Mouse (Mus musculus) liver, embryonic 13.5 days (tissue): ENCODE data around the gene Bik. TPM values are rescaled to one million over a fixed set of nuclear protein-coding genes. Genes with fewer than 3 reads are reported as not detected.

Experiments used
- ATAC-seq: fragments of 200-750 bp; cut with Nextera tagmentation; 2 replicates; pipeline ENCODE4 v1.8.0; 2017; ENCODE audit warnings: low read depth, mild to moderate bottlenecking, moderate number of reproducible peaks, moderate library complexity
- DNase-seq: peaks from one replicate; pipeline ENCODE4 v3.0.0; 2022
- H3K27ac ChIP-seq: fragments of 300-500 bp; sonication (generic); 2 replicates; pipeline ENCODE4 v1.5.1; 2015; ENCODE audit warnings: moderate library complexity, mild to moderate bottlenecking, inconsistent platforms
- H3K27me3 ChIP-seq: fragments of 300-500 bp; sonication (generic); 2 replicates; pipeline ENCODE4 v1.6.1; 2015; ENCODE audit warnings: mild to moderate bottlenecking, inconsistent platforms
- H3K36me3 ChIP-seq: fragments of 300-500 bp; sonication (generic); 2 replicates; pipeline ENCODE4 v1.6.1; 2015; ENCODE audit warnings: mild to moderate bottlenecking, inconsistent platforms
- H3K4me1 ChIP-seq: fragments of 300-500 bp; sonication (generic); replicated peaks from 2 replicates; pipeline ENCODE4 v1.6.1; 2015; ENCODE audit warnings: inconsistent platforms
- H3K4me2 ChIP-seq: fragments of 300-500 bp; sonication (generic); 2 replicates; pipeline ENCODE4 v1.6.1; 2015; ENCODE audit warnings: inconsistent platforms, mild to moderate bottlenecking, moderate library complexity
- H3K4me3 ChIP-seq: fragments of 300-500 bp; sonication (generic); replicated peaks from 2 replicates; pipeline ENCODE4 v1.5.1; 2015; ENCODE audit warnings: mild to moderate bottlenecking, inconsistent platforms
- H3K9ac ChIP-seq: fragments of 300-500 bp; sonication (generic); 2 replicates; pipeline ENCODE4 v1.6.1; 2015; ENCODE audit warnings: mild to moderate bottlenecking, inconsistent platforms
- H3K9me3 ChIP-seq: fragments of 300-500 bp; sonication (generic); replicated peaks from 2 replicates; pipeline ENCODE4 v1.6.1; 2016; ENCODE audit warnings: inconsistent platforms
- WGBS: fragments of 180-500 bp; shearing (Covaris S2); methylation state at CpG from one replicate; pipeline ENCODE4 v1.1.7; 2015; ENCODE audit not compliant: insufficient replicate concordance; 5-methylcytosine and 5-hydroxymethylcytosine counted together
- polyA plus RNA-seq: library from polyadenylated mRNA; unstranded; fragments of >200 nt; fragmentation: Nextera tagmentation; extraction: Ambion mirVana; gene quantifications from 2 replicates; pipeline ENCODE4 v1.2.1, GENCODE M21; 2015

Gene Bik
- polyA plus RNA-seq = 1.1 and 1.5 TPM in 2 replicates

GRCm38 (mm10) chr15:83526424-83527091 lies at the start of gene Bik:
Bik (plus strand) TSS chr15:83526862.
- Histone ChIP-seq H3K4me3 (peak within 1 kb of the TSS; percentile 60), H3K4me2 (peak within 1 kb of the TSS; percentile 85), H3K27me3 (peaks cover 87% of the 10 kb centered on the region), H3K9ac (peak within 1 kb of the TSS; percentile 61), H3K36me3 (no peaks in the 10 kb centered on the region), H3K27ac (no peak within 1 kb of the TSS), H3K4me1 (peaks cover 42% of the 10 kb centered on the region), H3K9me3 (no peaks in the 10 kb centered on the region)
- WGBS = 1% methylated on average over 45 of the region's 45 CpGs
- peak; percentile 41 for DNase-seq
- peak; percentile 65 for ATAC-seq

- Histone ChIP-seq H3K4me1 (peaks cover 43% of the 10 kb centered on the region), H3K36me3 (no peaks in the 10 kb centered on the region), H3K27me3 (0 out of 2 replicates have a peak, but pooled peaks cover 7% of the 10 kb centered on the region), H3K27ac (no peak overlapping the region), H3K4me2 (no peak overlapping the region), H3K9me3 (no peaks in the 10 kb centered on the region), H3K9ac (no peak overlapping the region), H3K4me3 (no peak overlapping the region)
- 55% methylated on average over 3 of the region's 3 CpGs for WGBS
- DNase-seq (no peak), ATAC-seq (no peak)
Measured at GRCm38 (mm10) chr15:83478096-83478495, 48.6 kb upstream of the Bik start.

GRCm38 (mm10) chr15:83479818-83480217 lies 46.8 kb upstream of the Bik start:
- Histone ChIP-seq H3K27ac (no peak overlapping the region), H3K4me1 (peaks cover 26% of the 10 kb centered on the region), H3K9me3 (no peaks in the 10 kb centered on the region), H3K4me3 (no peak overlapping the region), H3K9ac (no peak overlapping the region), H3K36me3 (no peaks in the 10 kb centered on the region), H3K27me3 (0 out of 2 replicates have a peak, but pooled peaks cover 7% of the 10 kb centered on the region), H3K4me2 (no peak overlapping the region)
- WGBS = 60% methylated on average over 4 of the region's 4 CpGs
- ATAC-seq = no peak
- DNase-seq = no peak

- no peak for ATAC-seq
- no peak for DNase-seq
- Histone ChIP-seq H3K4me3 (no peak overlapping the region), H3K9me3 (no peaks in the 10 kb centered on the region), H3K4me2 (no peak overlapping the region), H3K27ac (no peak overlapping the region), H3K36me3 (no peaks in the 10 kb centered on the region), H3K9ac (no peak overlapping the region), H3K4me1 (peaks cover 18% of the 10 kb centered on the region), H3K27me3 (0 out of 2 replicates have a peak, but pooled peaks cover 7% of the 10 kb centered on the region)
- WGBS = 55% methylated on average over 10 of the region's 10 CpGs
Measured at GRCm38 (mm10) chr15:83481236-83481780, 45.4 kb upstream of the Bik start.

GRCm38 (mm10) chr15:83482645-83483224 lies 43.9 kb upstream of the Bik start:
- Histone ChIP-seq H3K4me3 (no peak overlapping the region), H3K36me3 (no peaks in the 10 kb centered on the region), H3K27ac (no peak overlapping the region), H3K27me3 (0 out of 2 replicates have a peak, but pooled peaks cover 2% of the 10 kb centered on the region), H3K4me1 (peaks cover 18% of the 10 kb centered on the region), H3K9me3 (no peaks in the 10 kb centered on the region), H3K4me2 (no peak overlapping the region), H3K9ac (no peak overlapping the region)
- DNase-seq (no peak), ATAC-seq (no peak)
- WGBS = 40% methylated on average over 8 of the region's 8 CpGs

- Histone ChIP-seq H3K4me2 (no peak overlapping the region), H3K27me3 (0 out of 2 replicates have a peak, but pooled peaks cover 2% of the 10 kb centered on the region)
- 13% methylated on average over 2 of the region's 2 CpGs for WGBS
Measured at GRCm38 (mm10) chr15:83483482-83483881, 43.2 kb upstream of the Bik start.

GRCm38 (mm10) chr15:83484311-83484710 lies 42.4 kb upstream of the Bik start:
- WGBS = 87% methylated on average over 10 of the region's 10 CpGs
- H3K9ac ChIP-seq = no peak overlapping the region
- H3K9me3 ChIP-seq = no peaks in the 10 kb centered on the region
- no peak for DNase-seq
- H3K4me2 ChIP-seq = no peak overlapping the region
- 0 out of 2 replicates have a peak, but pooled peaks cover 2% of the 10 kb centered on the region for H3K27me3 ChIP-seq
- ATAC-seq = no peak
- H3K36me3 ChIP-seq = no peaks in the 10 kb centered on the region
- no peak overlapping the region for H3K27ac ChIP-seq
- no peak overlapping the region for H3K4me3 ChIP-seq
- peaks cover 18% of the 10 kb centered on the region for H3K4me1 ChIP-seq

More at GRCm38 (mm10) chr15:83483482-83483881, 43.2 kb upstream of the Bik start:
- peak; percentile 42 for DNase-seq
- Histone ChIP-seq H3K27ac (no peak overlapping the region), H3K9me3 (no peaks in the 10 kb centered on the region), H3K9ac (no peak overlapping the region), H3K4me1 (peaks cover 18% of the 10 kb centered on the region), H3K36me3 (no peaks in the 10 kb centered on the region), H3K4me3 (no peak overlapping the region)
- peak; percentile 58; the same call in 1 of the 2 replicates for ATAC-seq

- ATAC-seq (no peak), DNase-seq (no peak)
- Histone ChIP-seq H3K4me3 (no peak overlapping the region), H3K27ac (no peak overlapping the region), H3K9me3 (no peaks in the 10 kb centered on the region), H3K27me3 (no peaks in the 10 kb centered on the region), H3K9ac (no peak overlapping the region), H3K36me3 (0 out of 2 replicates have a peak, but pooled peaks cover 3% of the 10 kb centered on the region), H3K4me2 (no peak overlapping the region), H3K4me1 (peaks cover 11% of the 10 kb centered on the region)
- WGBS = 74% methylated on average over 9 of the region's 9 CpGs
Measured at GRCm38 (mm10) chr15:83487477-83488115, 39.1 kb upstream of the Bik start.

- no peak for DNase-seq
- Histone ChIP-seq H3K36me3 (0 out of 2 replicates have a peak, but pooled peaks cover 3% of the 10 kb centered on the region), H3K4me1 (peaks cover 7% of the 10 kb centered on the region), H3K9me3 (no peaks in the 10 kb centered on the region), H3K4me2 (no peak overlapping the region), H3K27me3 (no peaks in the 10 kb centered on the region), H3K9ac (no peak overlapping the region), H3K4me3 (no peak overlapping the region), H3K27ac (no peak overlapping the region)
- WGBS = 87% methylated on average over 20 of the region's 20 CpGs
- no peak for ATAC-seq
Measured at GRCm38 (mm10) chr15:83489471-83489870, 37.2 kb upstream of the Bik start.

GRCm38 (mm10) chr15:83491891-83492290 lies 34.8 kb upstream of the Bik start:
- DNase-seq = no peak

More at GRCm38 (mm10) chr15:83491891-83492290, 34.8 kb upstream of the Bik start:
- H3K9ac ChIP-seq = no peak overlapping the region
- WGBS = 66% methylated on average over 5 of the region's 5 CpGs
- no peaks in the 10 kb centered on the region for H3K9me3 ChIP-seq
- H3K27me3 ChIP-seq = no peaks in the 10 kb centered on the region
- ATAC-seq = no peak
- H3K4me1 ChIP-seq = peaks cover 26% of the 10 kb centered on the region
- no peak overlapping the region for H3K4me2 ChIP-seq
- H3K36me3 ChIP-seq = 0 out of 2 replicates have a peak, but pooled peaks cover 3% of the 10 kb centered on the region
- H3K27ac ChIP-seq = no peak overlapping the region
- no peak overlapping the region for H3K4me3 ChIP-seq
